Mouse (Mus musculus) testis, postnatal 10 days (tissue): Measurements from ENCODE around the gene Rplp2.

Source experiments
- DNase-seq: peaks from one replicate; pipeline ENCODE4 v3.0.0; 2021; ENCODE audit warnings: low spot score

Rplp2 gene

DNA sequence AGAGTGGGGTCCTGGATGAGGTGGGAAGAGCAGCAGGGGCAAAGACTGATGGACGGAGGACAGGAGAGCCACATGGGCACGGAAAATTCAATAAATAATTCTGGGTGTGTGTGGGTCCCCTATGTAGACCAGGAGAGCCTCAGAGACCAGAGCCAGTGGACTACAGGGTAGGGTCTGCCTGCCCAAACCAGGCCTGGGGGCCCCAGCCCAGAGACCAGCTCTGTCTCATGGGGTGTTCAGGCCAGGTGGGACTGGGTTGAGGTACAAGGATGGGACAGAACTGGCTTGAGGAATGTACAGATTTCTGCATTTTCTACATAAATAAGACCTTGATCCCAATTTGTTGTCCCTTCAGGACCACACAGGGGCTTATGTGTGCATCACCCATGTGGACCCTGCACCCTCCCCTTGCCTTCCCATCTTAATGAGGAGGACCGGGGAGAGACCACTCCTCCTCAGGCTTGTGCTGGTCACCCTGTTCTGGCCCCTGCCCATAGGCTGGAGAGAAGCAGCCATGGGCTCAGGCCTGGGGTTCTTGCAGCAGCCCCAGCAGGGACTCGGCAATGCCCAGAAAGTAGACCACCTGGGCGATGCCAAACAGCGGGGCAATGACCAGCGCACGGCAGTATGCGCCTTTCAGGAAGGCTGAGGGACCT, 16.5 kb upstream of the Rplp2 start:
- DNase-seq: peak; percentile 41

DNA sequence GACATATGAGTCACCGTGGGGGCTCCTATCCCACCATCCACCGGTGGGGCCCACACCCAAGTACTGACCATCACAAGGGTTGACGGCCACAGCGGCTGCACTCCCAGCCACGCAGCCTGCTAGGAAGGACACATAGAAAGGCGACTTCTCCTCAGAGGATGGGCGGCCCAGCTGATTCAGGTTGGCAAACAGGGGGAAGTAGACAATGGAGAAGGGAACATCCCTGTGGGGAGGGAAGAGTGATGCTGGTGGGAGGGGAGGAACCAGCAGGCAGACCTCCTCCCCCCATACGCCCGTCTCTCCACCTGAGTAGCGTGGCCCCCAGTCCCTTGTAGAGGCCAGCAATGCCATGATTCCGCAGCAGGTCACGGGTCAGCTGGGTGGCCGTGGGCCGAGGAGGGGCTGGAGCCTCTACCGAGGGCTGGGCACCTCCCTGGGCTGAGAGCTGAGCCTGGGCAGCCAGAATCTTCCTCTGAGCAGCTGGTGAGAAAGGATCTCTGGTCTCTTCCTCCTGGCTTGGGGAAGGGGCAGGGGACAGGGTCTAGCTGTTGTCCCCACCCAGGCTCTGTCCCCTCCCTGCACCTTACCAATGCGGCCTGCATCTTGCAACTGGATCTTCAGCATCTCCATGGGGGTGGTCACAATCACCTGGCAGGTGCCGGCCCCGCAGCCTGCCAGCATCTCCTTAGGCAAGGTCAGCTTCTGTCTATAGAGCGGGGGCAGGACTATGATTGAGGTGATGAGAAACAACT, 15.6 kb upstream of the Rplp2 start:
- peak; percentile 43 for DNase-seq

DNA sequence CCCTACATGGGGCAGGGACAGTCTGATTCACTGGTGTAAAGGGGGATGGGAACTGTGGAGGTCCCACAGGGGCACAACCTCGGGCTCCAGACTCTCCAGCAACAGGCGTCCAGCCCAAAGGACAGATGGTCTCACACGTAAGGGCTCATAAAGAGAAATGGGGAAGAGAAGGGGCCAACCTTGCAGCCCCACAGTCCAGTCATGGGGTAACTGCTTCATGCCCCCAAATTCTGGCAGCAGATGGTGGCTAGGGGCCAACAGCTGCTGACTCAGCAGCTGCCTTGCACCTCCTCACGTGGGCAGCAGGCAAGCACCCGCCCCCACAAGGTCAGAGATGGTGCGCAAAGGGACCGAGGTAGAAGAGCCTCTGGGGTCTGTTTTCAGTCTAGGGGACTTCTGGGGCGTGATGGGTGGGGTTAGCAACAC, 15.0 kb upstream of the Rplp2 start:
- DNase-seq: no peak

DNA sequence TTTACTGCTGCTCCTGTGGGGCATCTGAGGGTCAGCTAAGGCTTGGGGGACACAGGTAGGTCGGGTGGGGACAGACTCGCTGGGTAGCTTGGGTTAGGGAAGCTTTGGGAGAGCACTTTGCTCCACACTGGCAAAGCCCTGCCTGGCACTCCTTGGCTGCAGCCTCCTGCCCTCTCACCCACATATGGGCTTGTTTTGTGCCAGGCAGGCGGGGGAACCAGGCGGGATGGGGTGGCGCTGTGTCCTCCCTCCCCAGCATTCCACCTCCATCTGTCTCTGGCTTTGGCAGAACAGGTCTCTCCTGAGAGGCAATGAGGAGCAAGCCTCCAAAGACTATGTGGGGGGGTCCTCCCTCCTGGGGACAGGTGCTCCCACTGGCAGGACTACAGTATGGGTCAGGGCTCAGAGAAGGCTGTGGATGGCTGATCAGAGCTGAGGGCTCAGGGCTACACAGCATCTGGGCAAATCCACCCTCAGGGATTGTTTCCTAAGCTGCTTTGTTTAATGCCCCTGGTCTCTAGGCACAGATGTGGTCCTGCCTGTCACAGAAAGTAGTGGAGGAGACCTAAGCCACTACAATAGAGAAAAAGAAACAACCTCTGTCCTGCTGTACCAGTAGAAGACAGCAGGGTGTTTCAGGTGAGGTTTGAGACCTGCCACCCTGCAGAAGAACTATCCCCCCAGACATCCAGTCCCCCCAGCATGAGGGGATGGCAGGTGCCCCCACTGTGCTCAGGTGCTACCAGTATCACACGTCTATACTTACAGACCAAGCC, 14.2 kb upstream of the Rplp2 start:
- DNase-seq: no peak

DNA sequence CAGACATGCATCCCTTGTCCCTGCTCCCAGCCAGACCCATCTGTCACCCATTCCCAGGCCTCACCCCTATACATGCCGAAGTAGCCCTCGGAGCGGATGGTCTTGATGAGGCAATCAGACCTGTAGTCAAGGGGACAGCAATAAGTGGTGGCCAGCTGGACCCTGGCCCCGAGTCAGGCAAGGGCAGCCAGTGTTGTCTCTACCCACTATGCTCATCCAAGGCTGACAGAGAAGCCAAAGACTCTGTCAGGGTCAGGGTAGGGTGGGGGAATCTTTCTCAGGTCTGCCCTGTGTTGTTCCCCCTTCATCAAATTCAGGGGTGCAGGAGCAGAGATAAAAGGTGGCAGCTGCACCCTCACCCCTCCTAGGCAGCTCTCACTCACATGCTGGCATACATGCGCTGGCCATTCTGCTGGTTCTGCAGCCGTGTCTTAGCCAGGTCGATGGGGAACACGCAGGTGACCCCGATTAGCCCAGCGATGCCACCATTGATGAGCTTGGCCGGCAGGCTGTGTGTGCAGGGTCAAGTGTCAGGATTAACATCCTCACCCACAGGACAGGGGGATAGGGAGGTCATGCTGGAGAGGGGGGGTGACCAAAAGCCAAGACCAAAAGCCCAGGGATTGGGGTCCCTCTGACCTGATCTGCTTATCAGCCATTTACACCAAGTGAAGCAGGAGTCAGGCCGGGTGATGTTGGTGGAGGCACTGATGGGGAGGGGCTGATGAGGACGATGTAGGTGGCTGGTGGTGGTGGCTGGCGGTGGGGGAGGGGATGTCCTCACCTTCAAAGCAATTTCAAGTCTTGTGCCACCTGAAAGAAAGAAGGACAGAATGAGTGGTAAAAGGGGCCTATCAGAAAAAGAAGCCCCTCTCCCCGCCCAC, 13.4 kb upstream of the Rplp2 start:
- DNase-seq: no peak

DNA sequence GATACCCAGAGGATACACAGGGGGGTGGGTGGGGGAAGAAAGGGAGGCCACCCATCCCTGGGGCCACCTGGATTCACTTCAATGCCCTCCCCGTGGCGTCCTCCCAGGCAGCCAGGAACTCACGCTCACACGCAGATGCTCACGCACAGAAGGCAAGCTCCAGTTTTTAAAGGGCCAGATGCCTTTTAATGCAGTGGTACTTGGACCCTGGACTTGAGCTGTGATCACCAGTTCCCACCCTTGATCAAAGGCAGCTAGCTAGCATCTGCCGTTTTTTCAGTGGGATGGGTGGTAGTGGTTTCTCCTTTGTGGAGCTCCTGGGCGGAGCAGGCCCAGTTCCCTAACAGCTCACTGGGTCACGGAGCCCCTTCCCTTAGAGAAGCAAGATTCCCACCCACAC, 12.7 kb upstream of the Rplp2 start:
- DNase-seq: no peak

DNA sequence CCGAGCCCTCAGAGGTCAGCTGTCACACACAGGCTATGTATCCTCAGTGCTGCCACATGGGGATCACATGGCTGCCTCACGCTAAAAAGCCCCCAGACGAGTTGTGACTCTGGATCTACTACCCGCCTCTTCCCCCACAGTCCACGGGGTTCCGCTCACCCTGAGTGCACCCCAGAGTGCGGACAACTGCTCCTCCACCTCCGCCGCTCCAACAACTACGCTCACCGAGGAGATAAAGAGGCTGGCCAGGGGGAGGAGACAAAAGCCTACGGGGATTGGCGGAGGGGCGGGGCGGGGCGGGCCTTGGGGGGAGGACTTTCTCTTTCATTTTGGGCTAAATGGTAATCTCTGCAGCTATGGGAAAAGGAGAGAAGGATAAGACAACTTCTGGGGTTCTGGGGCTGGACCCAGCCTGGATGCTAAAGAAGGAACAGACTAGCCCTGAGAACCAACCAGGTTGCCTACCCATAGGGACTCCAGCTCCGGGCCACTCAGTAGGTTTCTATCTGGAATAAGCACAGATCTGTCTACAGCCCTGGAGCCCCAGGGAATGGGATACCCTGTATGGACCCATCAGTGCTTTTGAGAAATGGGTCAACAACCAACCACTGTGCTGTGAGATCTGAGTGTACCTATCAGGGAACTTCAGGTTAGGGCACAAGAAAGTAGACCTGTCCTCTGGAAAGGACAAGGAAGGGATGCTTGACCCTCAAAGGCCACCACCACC, 11.9 kb upstream of the Rplp2 start:
- DNase-seq: peak; percentile 64

DNA sequence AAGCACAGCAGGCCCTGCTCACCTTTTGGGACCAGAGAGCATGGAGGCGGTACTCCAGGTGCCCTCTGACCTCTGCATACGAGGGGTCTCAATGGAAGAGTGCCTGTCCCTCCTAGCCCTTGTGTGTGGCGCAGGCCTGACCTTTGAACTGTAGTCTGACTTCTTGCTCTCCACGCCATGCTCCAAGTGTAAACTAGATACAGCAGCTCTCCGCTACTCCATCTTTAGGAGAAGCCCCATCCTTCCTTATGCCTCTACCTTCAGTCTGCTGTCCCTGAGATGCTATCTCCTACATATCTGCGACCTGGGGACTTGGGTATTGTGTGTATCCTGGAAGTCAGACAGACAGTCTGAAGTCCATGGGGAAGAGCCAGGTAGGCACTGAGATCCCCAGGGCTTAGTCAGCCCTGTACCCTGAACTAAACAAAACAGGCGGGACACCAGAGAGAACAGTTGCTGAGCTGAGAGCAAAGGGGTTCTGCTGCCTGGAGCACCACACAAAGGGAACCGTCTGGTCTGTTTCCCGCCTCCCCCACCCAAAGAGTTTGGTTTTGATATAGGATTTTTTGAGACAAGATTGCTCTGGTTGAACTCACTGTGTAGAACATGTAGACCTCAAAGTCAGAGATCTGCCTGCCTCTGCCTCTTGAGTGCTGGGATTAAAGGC, 11.2 kb upstream of the Rplp2 start:
- no peak for DNase-seq

DNA sequence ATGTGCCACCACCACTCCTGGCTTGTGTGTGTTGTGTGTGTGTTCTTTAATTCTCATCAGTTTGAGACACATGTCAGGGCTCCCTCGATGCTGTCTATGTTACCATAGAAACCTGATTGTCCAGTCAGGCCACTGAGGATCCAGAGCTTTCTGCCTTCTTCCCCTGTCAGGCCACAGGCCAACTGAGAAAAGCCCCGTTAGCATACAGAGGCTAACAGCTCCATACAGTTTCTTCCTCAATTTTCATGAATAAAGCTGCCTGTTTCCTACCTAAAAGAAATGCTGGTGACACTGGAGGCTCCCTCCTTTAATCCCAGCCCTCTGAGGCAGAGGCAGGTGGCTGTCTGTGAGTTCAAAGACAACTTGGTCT, 10.7 kb upstream of the Rplp2 start:
- DNase-seq: no peak

DNA sequence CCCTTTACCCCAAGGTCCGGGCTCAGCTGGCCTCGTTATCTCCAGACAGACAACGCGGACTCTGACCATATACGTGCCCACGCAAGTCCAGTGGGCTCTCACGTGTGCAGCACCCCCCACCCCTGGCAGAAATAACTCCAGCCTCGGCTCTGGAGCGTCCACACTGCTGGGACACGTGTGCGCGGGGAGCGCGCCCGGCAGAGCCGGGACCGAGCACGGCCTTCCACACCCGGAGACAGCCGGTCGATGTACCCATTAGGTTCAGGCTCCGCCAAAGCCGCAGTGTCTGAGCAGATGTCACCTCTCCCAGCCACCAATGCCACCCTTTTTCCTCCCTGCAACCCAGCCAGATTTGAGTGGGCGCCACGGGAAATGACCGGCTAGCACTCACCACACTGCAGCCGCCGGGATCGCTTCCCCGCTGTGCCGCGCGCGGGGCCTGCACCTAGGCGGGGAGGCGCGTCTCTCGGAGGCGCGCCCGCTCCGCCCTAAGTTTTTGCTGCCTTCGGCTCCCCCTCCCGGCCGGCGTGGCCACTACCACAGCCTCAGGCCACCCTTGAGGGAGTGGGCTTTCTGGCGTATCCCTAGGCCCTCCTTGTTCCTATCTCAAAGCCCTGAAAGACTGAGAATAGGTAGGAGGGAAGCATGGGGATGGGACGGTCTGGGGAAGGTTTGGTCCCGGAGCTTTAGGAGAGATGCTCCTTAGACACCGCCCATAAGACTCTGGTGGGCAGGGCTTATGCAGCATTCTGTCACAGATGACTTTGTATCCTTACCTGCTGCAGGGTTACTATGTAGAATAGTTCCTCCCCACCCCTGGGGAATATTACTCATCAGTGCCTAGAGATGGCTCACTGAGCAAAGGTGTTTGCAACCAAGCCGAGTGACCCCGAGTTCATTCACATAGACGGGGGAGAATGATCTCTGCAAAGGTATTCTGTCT, 9.7 kb upstream of the Rplp2 start, which contains the start of gene Slc25a22:
Gene Slc25a22 (minus strand): TSS at position 715 of the 943 bp plus-strand sequence.
- DNase-seq: peak; percentile 89

DNA sequence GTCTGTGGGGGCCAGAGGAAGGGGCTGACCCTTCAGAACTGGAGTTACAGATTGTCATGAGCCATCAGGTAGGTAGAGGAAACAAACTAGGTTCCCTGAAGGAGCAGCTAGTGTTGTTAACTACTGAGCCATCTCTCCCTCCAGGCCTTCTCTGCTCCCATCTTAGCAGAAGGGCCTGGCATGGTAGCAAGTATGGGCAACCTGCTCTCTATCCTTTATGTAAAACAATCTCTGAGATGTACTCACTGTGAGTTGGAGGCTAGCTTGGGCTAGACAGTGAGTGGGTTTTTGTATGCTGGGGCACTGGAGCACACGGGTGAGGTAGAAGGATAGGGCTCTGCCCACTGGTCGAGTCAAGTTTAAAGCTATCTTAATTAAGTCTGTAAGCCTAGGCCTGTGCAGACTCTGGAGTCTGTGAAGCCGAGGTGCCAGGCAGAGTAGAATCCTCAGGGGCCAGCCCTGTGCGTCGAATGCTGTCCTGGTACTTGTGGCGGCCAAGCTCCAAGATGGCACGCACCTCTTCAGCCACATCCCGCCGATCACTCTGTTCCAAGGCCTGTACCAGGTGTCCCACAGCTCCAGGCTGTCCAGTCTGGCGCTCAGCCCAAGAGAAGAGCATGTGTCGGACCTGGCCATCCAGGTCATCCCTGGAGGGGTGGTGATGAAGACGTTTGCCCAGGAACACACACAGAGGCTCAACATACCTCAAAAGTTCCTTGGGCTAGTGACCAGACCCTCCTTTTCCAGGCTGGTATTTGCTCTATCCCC, 8.8 kb upstream of the Rplp2 start:
- no peak for DNase-seq

DNA sequence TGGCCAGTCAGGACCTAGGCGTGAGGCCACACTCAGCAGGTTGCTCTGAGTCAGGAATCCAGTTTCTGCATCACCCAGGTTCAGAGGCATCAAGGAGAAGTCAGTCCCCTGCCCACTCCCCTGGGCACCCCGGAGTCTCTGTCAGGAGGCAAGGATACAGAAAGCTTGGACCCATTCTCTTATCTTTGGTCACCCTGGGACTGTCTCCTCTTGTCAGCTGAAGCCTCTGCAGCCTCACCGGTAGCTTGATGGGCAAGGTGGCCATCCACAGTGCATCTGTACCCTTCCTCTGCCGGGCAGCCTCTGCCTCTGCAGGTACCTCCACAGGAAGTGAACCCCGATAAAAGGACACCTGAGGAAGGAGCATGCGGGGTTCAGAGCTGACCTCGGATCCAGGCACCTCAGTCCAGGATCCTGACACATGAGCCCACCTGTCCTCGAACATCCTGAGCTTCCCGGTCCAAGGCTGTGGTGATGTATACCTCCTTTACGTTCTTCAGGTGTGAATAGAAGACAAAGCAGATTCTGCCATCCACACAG, 8.0 kb upstream of the Rplp2 start:
- no peak for DNase-seq

DNA sequence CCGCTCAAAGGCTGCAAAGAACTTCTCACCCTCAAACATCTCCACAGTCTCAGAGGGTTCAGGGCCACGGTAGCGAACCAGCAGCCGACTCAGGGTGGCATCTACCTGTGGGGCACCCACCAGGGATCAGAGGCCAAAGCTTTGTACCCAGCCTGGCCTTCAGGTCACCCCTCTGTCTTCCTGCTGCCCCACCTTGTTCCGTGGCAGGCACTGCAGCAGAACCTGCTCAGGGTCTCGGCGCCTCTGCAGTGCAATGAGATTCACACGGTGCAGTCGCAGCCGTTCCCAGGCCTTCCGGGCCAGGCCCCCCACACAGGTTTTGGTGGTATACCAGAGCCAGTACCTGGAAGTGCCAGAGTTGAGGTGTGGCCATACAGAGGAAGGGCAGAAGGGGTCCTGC, 7.4 kb upstream of the Rplp2 start:
- no peak for DNase-seq

DNA sequence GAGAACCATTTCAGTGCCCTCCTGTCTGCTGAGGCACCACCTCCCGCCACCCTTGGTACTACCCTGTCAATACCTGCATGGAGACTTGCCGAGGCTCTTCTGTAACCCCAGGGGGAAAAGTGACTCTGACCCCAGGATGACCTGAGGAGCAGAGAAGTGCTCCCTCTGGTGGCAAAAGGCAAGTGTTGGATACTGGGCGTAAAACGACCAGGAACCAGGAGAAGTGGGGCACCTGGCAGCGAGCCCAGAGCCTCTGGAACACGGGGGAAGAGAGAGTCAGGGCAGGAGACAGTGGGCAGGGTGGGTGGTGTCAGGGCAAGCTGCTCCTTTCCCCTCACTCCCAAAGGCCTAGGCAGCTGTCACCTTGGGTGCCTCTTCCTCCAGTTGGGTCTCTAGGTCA, 6.6 kb upstream of the Rplp2 start:
- peak; percentile 81 for DNase-seq

DNA sequence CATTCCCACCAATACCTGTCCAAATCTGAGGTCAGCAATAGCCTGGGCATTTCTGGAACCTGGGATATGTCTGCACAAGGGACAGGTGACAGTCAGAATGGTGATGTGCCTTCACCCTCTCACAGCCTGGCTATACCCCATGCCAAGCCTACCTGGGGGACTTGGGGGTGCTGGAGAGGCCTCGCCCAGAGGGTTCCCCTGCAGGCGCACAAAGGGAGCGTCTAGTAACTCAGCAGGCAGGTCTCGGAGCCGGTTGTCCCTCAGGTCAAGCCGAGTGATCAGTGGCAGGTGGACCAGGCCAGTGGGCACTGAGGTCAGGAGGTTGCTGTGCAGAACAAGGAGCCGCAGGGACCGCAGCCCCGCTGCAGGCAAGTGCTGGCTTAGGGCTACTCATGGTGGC, 5.7 kb upstream of the Rplp2 start:
- no peak for DNase-seq

DNA sequence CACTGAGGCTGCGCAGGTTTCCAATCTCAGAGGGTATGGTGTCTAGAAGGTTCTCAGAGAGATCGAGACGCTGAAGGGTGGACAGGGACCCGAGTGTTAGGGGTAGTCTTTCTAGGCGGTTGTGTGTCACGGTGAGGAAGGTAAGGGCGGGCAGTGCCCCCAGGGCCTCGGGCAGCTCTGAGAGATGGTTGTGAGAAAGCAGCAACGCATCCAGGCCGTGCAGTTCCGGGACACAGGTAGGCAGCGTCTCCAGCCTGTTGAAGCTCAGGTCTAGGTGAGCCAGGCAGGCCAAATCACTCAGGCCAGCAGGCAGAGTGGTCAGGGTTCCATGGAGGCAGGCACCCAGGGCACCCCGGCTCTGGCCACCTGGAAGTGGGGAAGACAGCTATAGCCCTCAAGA, 5.0 kb upstream of the Rplp2 start:
- DNase-seq: no peak

DNA sequence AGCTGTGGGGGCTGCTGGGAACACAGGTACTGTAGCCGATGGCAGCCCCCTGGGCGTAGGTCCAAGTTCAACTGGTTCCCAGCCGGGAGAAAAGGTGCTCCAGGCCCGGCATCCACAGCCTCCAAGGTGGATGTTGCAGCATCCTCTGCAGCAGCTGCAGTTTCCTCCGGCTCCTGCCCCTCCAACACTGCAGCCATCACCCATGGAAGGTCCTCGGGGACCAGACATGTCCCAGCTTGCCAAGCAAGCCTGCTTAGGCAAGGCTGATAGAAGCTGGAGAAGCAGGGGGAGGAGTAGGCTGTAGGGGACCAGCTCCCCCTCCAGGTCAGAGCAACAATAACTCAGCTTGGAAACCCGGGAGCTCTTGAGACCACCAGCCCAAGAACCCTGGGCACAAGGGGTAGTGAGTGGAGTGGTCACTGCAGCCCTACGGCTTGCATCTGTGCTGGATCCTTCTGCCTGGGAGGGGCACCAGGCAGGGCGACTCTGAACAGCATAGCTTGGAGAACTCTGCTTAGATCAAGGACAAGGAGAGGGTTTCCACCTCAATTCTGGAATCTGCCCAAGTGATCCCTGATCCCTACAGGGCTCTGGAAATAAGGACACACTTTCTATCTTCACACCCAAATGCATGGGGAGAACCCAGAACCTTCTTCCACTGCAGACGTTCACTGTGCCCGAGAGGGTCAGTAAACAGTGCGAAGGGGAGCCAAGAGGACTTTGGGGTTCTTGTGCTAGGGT, 3.9 kb upstream of the Rplp2 start:
- no peak for DNase-seq

DNA sequence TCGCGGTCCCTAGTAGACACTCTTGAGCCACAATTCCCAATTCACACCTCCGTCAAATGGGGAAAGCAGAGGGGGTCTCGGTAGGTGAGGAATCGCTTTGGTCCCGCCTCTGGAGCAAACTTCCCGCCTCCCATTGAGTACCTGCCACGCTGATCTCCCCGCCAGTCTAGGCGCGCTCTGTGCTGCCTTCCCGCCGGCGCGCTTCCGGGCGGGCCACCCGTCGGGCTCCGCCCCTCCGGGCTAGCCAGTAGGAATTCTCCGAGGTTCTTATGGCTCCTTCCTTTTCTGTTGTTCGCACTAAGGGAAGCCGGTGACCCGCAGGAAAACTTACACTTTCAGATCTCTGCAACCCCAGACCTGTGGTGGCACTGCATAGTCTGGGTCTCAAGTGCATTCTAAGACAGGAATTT, 3.3 kb upstream of the Rplp2 start, which contains the start of gene Pidd1:
Gene Pidd1 (minus strand): TSS at position 198 of the 410 bp plus-strand sequence.
- DNase-seq: peak; percentile 78
